Mouse (Mus musculus): ENCODE data around the gene Grin3a. TPM values are rescaled to one million over a fixed set of nuclear protein-coding genes. Genes with fewer than 3 reads are reported as not detected.

The Grin3a gene
- 0.53 and 1.6 TPM in 2 replicates for polyA plus RNA-seq (2012; rRNA removed)

GRCm38 (mm10) chr4:49845612-49845985 is at the start of gene Grin3a:
Grin3a (minus strand) TSS chr4:49845744.

GRCm38 (mm10) chr4:49681812-49682211 is 163.7 kb downstream of the Grin3a start, which contains the start of gene Ppp3r2:
Ppp3r2 (minus strand) TSS chr4:49682024.

GRCm38 (mm10) chr4:49631319-49632138 is 214.0 kb downstream of the Grin3a start, which contains the start of gene Rnf20:
Rnf20 (plus strand) TSS chr4:49632006.

Other genes starting within 250 kb of the Grin3a start
- 9.5 and 13.5 TPM in 2 replicates for gene Tmem246, start 247.9 kb downstream of the Grin3a start, polyA plus RNA-seq (2012; rRNA removed)
- 69.4 and 103 TPM in 2 replicates for gene Rnf20, start 213.7 kb downstream of the Grin3a start, polyA plus RNA-seq (2012; rRNA removed)
- gene Ppp3r2, start 163.7 kb downstream of the Grin3a start, polyA plus RNA-seq (2012; rRNA removed), result 0.02 and 0.04 TPM in 2 replicates

Data from central nervous system, embryonic 11.5 days (tissue).